Mouse (Mus musculus): Measurements from ENCODE around the gene Kctd17.

- peak; percentile 70 for TF ChIP-seq CTCF (IDR thresholded peaks at IDR 0.05; ENCODE audit: low read depth)
- no peak for TF ChIP-seq EP300 (IDR thresholded peaks at IDR 0.05; ENCODE audit: low read depth)
Measured at GRCm38 (mm10) chr15:78434896-78435520, 6.6 kb downstream of the Kctd17 start.
